Mouse (Mus musculus) adrenal gland, adult 18-20 months (tissue): ENCODE results near the gene Bin2. TPM values are rescaled to one million over a fixed set of nuclear protein-coding genes. Genes with fewer than 3 reads are reported as not detected.
A peak's percentile ranks its signal among the peaks of the same experiment; 100 is the strongest.

Source experiments
- DNase-seq, 2 experiments: peaks; one replicate each; pipeline ENCODE4 v3.0.0; 2021 to 2022; ENCODE audit warnings: low spot score in 2 of 2
- total RNA-seq, 2 experiments: library from RNA; stranded (reverse); gene quantifications; 1 replicate in 1 of 2; 2 replicates in 1 of 2; pipeline ENCODE4 v1.2.3; 2021

The Bin2 gene
- total RNA-seq, 2 experiments from 2014 or later: 1.8 to 4.3 TPM

- DNase-seq: no peak
Measured at GRCm38 (mm10) chr15:100654271-100654670, 15.1 kb downstream of the Bin2 start.

- DNase-seq: no peak
Measured at GRCm38 (mm10) chr15:100651610-100652009, 17.7 kb downstream of the Bin2 start.

- DNase-seq: no peak
Measured at GRCm38 (mm10) chr15:100650111-100650510, 19.2 kb downstream of the Bin2 start.

GRCm38 (mm10) chr15:100646161-100646560 lies 23.2 kb downstream of the Bin2 start:
- no peak for DNase-seq

- DNase-seq: no peak
Measured at GRCm38 (mm10) chr15:100642451-100642850, 26.9 kb downstream of the Bin2 start.

GRCm38 (mm10) chr15:100641226-100641810 lies 28.0 kb downstream of the Bin2 start:
- DNase-seq: peak in 1 of 2 experiments; percentile 16

- DNase-seq: no peak
Measured at GRCm38 (mm10) chr15:100639972-100640750, 29.2 kb downstream of the Bin2 start.

GRCm38 (mm10) chr15:100637661-100638060 lies 31.7 kb downstream of the Bin2 start:
- DNase-seq: no peak

GRCm38 (mm10) chr15:100636700-100637501 lies 32.5 kb downstream of the Bin2 start, which contains the start of gene Smagp:
TSS of gene Smagp (minus strand) at chr15:100636940.
- DNase-seq: peak; percentile 58 to 67

GRCm38 (mm10) chr15:100635851-100636645 lies 33.3 kb downstream of the Bin2 start:
- no peak for DNase-seq

GRCm38 (mm10) chr15:100635239-100635638 lies 34.1 kb downstream of the Bin2 start:
- DNase-seq: no peak

GRCm38 (mm10) chr15:100633341-100633740 lies 36.0 kb downstream of the Bin2 start:
- no peak for DNase-seq

- DNase-seq: no peak
Measured at GRCm38 (mm10) chr15:100632323-100632722, 37.0 kb downstream of the Bin2 start.

- no peak for DNase-seq
Measured at GRCm38 (mm10) chr15:100631454-100632170, 37.7 kb downstream of the Bin2 start.

- no peak for DNase-seq
Measured at GRCm38 (mm10) chr15:100630126-100630525, 39.2 kb downstream of the Bin2 start.

GRCm38 (mm10) chr15:100628797-100629196 lies 40.6 kb downstream of the Bin2 start:
- DNase-seq: no peak

GRCm38 (mm10) chr15:100627774-100628370 lies 41.5 kb downstream of the Bin2 start:
- no peak for DNase-seq

- DNase-seq: no peak
Measured at GRCm38 (mm10) chr15:100627287-100627686, 42.1 kb downstream of the Bin2 start.

- no peak for DNase-seq
Measured at GRCm38 (mm10) chr15:100624435-100624834, 44.9 kb downstream of the Bin2 start.

GRCm38 (mm10) chr15:100623754-100624153 lies 45.6 kb downstream of the Bin2 start:
- no peak for DNase-seq
